Mouse (Mus musculus): Measurements from ENCODE around the gene Trim45.

DNA sequence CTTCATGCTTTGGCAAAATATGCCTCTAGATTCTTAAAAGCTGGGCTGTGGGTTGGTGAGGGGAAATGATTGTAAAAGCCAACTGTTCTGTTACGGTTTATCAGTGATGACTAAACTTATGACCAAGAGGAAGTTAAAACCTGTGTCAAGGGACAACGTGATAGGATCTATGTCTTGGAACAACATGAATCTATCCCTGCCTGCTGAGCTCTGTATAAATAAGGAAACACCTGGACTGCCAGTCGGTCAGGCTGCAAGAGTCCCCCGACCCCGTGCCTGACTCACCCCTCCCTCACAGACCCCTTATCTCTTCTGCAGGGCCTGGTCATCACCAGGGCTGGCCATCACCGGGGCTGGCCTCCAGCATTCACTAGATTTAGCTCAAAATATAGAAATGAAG, 15.9 kb upstream of the Trim45 start:
- TF ChIP-seq CTCF (IDR thresholded peaks at IDR 0.05) (no peak), POLR2A (IDR thresholded peaks at IDR 0.05; ENCODE audit: insufficient read depth, low read depth, low read length) (no peak), EP300 (IDR thresholded peaks at IDR 0.05; ENCODE audit: insufficient read depth, low read depth, low read length) (no peak)

All from heart, adult 2 months (tissue).